Mouse (Mus musculus): ENCODE measurements at regions not wholly inside any gene's neighbourhood (a gene's known extent, or its start where the extent isn't known, plus 50 kb on each side); places are given as distances from the start of the nearest gene placed in this dataset.
"Not testable (repeated sequence)": the region's sequence is repeated elsewhere in the genome, so short reads cannot be mapped to it uniquely, and the experiment has no call there.

DNA sequence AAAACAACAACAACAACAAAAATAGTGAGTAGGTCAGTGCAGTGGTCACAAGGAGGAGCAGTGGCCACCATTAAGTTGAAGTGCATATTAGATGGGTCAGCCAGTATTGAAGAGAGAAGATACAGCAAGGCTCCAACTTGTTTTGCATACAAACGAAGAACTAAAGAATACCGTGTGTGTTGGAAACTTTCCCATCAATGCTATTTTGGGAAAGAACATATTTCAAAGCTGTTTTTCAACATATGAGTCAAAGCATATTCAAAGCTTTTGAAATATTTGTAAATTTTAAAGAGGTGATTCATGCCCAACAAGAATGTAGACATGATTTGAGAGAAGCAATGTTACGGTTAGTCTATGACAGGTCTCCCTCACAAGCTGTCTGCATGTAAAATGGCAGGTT lies 157.9 kb upstream of the Fer start:
- no peak for DNase-seq (ENCODE audit: low read depth, low spot score)

DNA sequence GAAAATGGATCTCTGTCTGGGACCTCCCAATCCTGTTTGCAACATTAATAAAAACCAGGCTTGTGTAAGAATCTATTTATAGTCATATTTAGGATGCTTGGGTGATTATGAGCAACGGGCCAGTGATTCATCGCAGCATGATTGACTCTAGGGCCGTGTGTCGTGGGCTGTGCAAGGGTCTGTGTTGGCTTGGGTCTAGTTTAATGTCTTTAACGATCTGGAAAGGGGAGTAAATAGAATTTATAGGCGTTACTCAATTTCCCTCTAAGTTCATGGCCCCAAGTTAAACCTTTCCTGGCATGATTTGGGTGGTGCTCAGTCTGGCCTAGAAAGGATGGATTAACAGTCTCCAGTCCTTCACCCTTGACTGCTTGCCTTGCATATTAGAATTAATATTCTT lies 149.9 kb upstream of the Fer start:
- no peak for DNase-seq (ENCODE audit: low read depth, low spot score)

DNA sequence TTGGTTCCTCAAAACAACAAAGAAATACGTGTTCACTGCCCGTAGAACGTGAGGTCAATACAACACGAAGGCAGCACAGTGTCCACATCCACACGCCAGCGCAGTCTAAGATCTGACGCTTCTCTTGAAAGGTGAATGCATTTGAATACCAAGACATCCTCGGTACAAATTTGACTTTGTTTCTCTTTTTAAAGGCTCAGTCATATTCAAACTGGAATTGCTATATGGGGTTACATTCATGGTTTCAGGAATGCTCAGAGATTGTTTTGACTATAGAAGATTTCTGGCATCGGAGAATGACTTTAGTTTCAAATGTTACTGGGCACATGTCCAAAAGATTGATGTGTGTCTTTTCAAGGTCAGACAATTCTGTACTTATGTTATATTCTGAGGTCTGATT lies 147.2 kb upstream of the Fer start:
- no peak for DNase-seq (ENCODE audit: low read depth, low spot score)

DNA sequence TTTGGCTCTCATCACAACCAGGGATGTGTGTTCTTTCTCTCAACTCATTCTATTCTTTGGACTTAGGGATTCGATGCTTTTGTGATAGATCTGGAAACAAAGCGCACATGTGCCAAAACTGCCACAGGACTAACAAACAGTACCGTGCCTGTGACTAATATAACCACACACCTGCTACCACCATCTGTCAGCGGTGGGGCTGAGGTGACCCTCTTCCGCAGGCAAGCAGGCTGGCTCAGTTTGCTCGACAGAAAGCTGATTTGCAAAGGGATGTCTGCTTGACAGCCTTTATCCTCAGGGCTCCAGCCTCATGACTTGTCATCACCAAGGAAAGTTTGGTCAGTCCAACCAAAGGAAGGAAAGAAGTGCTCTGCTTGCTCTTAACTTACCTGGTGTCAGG lies 146.7 kb upstream of the Fer start:
- no peak for DNase-seq (ENCODE audit: low read depth, low spot score)

DNA sequence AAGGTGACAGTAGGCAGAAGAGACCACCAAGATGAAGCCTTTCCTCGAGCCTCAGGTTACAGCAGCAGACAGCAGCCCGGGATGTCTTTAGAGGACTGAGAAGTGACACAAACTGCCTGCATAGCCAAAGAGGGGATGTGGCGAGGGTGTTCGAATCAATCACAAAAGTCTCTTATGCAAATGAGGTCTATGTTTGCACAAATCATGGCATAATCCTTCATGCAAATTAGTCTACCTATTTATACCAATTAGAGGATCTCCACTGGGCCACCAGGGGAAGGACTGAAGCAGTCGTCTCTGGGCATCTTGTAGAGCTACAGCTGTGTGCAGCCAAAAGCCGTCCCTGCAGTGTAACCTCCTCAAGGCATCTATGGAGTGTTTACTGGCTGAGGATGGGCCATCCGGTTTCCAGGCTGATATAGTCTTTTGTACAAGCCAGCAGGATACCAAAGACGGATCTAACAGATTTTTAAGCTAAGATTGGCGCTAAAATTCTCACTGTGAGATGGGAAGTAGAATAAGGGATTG lies 145.7 kb upstream of the Fer start:
- DNase-seq (ENCODE audit: low read depth, low spot score) = no peak

DNA sequence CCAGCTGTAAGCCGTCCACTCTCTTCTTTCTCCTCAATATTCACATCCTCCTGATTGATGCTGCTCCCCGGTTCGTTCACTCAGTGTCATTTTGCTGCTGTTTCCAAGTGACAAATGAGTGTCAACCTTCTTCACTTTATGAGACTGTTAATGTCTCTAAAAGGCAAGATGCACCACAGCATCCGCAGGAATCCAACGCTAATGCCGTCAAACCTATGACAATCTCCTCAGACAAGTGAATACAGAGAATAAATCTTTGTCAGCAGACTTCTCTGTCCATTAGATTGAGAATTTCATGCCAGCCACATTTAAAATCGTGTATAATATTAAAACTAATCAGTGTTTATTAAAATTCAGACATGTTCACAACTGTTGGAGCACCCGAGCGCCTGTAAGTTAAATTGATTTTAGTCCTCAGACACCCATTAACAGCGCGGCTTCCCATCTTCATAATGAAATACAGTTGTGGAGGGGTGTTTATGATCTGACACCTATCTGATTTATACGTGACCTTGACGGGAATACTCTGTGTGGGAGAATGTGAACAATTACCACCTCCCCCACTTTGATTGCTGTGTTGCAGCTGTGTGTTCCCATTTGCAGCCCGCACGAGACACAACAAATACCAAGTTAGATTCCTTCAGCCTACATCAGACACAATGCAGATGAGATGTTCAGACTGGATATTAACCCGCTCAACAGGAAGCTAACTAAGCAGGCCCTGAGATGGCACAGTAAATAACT lies 143.7 kb upstream of the Fer start:
- DNase-seq (ENCODE audit: low read depth, low spot score) = no peak

DNA sequence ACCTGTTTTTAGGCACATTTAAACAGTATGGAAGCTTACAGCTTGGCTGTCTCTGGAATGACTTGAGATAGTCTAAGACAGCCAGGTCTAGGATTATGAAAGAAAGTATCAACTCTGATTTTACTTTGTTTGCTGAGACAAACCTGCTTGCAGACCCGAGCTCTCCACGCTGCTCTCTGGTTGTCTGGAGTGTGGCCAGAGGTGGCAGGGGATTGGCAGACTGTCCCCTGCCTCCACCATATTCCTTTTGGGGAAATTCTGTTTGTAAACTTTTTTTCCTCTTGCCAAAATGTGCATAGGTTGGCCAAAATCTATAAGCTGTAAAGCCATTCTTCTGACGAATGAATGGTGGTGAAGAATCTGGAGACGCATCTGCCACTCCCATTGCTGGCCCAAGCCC lies 143.1 kb upstream of the Fer start:
- DNase-seq (ENCODE audit: low read depth, low spot score) = no peak

DNA sequence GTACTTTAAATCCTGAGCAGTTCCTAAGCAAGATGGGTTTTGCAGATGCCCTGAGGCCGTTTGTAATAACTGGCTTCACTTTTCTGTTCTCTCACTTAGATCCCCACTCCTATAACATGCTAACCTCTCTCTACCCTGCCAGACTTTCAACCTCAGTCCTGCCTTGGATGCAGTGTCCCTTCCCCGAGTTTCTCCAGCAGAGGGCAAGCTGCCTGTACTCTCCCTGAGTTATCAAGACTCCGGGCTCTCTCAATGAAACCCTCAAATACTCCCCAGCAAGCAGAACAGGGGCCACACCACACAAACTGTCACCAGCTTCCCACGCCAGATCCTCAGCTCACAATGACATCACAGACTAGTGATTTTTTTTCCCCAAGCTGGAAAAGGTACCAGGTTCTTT lies 142.0 kb upstream of the Fer start:
- DNase-seq (ENCODE audit: low read depth, low spot score) = peak; percentile 14

DNA sequence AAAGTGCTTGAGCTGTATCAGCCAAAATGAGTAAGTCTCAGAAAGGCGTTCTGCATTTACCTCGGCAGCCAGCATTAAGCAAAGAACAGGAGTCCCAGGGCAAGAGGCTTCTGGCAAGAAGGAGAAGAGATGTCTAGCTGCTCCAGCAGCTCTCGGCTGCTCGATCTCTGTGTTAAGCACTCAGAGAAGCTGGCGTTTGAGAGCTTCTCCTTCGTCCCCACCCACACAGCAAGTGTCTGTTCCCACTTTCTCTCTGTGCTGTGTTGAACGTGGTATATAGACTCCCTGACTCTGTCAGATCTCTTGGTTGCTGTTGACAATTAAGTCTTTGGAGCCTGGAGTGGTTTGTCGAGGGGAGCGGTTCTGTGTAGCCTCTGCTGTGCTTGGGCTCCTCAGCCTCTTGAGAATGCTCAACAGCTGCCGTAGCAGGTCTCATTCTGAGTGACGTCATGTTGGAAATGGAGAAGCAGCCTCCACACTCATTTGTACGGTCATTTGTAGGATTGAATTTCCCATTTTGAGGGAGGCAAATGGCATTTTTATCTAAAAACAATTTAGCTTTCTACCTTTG lies 140.3 kb upstream of the Fer start:
- DNase-seq (ENCODE audit: low read depth, low spot score) = no peak

DNA sequence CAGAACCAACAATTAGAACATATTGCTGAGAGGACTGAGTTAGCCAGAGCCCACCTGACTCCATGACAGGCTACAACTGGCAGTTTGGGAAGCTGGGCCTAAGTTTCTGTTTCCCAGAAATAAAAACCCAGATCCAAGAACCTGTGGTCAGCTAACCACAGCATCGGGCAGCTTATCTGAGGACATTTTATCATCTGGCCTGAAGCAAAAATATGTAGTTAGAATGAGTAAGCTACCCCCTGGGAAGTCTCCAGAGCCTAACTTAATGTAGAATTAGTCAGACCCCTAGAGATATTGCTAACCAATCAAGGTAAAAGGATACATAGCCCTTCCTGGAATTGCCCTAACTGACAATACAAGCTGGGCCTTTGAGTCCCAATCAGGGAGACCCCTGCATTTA lies 124.7 kb upstream of the Fer start:
- no peak for DNase-seq (ENCODE audit: low read depth, low spot score)

DNA sequence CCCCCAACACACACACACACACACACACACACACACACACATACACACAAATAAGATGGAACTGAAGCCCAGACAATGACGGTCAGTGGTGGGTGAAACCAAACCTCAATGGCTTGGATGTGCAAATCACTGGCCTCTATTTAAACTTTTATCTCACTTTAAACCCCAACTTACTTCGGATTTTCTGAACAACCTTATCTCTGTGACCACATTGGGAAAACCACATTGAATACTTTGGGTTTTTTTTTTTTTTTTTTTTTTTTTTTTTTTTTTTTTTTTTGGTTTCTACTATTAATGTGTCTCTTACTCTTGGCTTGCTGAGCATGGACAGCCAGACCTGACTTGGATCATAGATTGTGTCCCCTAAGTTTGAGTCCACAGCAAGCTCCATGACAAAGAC lies 123.2 kb upstream of the Fer start:
- DNase-seq (ENCODE audit: low read depth, low spot score) = no peak

DNA sequence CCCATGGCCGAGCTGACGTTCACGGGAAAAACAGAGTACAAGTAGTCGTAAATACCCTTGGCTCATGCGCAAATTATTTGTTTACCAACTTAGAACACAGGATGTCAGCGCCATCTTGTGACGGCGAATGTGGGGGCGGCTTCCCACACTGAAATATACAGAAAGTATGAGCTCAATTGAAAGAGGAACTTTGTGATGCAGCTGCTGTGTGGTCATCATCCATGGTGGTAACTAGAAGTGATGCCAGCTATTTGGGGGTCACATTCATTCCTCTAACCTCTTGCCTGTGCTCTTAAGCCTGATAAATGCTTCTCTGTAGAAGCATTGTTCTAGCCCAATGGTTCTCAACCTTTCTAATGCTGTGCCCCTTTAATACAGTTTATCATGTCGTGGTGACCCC lies 113.6 kb upstream of the Fer start:
- not testable (repeated sequence) for DNase-seq (ENCODE audit: low read depth, low spot score)

DNA sequence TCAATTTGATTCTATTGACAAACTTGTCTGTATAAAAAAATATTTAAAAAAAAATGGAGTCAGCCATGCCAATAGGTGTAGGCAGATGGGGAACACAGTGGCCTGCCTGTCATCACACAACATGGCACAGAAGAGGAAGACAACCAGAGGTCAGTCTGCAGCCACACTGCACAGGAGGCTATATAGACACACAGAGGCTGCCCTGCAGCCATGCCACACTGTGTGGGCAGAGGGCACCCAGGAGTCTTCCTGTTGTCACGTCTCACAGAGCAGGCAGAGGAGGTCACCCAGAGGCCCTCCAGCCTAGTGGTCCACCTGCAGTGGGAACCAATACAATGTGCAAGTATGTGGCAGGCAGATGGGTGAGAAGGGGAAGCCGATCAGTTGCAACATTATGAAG lies 108.5 kb upstream of the Fer start:
- no peak for DNase-seq (ENCODE audit: low read depth, low spot score)

DNA sequence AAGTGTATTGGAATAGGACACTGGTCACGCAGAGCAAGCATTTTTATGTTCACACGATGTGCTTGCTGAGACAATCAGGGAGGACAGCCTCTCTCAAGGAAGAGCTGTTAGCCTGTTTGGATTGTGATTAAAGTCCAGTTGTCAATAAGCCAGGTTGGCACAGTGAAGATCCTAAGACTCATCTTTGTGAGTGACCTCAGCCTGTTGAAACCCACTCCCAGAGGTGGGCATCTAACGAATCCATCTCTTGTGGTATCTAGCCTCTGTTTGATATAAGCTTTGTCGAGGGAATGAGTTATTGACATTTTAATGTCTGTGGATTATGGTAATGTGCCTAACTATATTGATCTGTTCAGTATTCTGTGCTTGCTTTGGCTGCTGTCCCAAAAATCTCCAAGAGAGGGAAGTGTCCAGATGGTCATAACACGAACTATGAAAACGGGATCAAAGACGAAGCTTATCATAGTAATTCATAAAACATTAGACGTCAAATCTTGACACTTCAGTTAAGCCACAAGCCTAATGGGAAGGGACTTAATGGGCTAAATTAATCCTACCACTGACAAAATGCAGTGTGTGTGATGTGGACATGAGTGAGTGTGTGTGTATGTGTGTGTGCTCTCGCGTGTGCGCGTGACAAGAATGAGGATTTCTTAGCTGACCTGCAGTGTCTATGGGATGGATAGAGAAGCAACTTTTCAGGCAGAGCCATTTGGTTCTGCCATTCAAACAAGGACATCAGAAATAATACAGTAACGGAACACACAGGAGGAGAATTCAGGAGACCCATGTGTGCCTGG lies 104.8 kb upstream of the Fer start:
- DNase-seq (ENCODE audit: low read depth, low spot score) = no peak

DNA sequence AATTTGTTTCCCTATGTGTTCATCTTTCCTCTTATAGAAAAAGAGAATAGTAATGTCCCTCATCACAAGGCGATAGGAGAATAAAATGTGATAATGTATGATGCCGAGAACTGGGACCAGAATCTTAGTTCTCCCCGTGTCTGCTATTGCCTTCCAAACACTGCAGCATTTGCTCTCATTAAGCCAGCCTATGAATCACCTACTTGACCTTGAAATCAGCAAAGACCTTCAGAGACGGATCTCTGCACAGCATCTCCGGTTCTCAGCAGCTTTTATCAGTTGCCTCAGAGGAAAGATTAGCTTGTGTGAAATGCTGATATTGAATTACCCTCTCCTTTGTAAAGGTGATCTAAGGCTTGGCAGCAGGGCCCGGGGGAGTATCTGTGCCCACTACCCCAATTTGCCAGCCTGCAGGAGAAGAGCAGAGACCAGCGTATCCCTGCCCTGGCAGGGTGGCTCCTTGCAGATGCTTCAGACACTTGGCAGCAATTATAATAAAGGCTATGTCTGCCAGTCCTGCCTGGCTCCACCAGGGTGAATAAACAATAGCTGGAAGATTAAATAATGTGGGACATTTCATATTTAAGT lies 104.0 kb upstream of the Fer start:
- no peak for DNase-seq (ENCODE audit: low read depth, low spot score)

DNA sequence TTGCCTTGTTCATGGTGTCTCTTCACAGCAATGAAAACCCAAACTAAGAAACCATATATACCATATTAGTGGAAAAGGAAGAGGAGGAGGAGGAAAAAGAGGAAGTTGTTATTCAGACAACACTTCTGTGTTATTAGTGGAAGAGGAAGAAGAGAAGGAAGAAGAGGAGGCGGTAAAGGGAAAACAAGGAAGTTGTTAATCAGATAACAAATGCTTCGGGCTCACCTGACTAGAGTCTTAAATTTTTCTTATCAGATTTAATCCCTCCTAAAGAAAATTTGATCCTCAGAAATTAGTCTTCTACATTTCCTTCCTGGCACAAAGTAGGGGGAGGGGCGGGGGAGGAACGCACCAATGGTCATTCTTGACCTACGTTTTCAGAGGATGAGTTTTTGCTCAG lies 101.8 kb upstream of the Fer start:
- no peak for DNase-seq (ENCODE audit: low read depth, low spot score)

DNA sequence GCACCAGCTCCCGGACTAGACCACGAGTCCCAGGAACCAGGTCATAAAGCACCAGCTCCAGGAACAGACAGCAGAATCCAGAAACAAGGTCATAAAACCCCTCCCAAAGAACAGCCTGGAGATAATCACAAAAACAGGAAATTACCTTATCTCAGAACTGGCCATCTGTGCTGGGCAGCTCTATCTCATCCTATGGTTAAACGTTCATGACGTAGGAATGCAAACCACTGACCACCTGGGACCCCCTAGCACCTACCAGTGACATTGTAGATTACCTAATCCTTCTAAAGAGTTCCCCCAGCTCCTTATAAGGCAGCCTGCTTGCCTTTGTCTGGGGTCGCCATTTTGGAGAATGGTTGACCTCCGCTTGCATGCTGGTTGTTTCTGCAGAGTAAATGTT lies 91.8 kb upstream of the Fer start:
- no peak for DNase-seq (ENCODE audit: low read depth, low spot score)

DNA sequence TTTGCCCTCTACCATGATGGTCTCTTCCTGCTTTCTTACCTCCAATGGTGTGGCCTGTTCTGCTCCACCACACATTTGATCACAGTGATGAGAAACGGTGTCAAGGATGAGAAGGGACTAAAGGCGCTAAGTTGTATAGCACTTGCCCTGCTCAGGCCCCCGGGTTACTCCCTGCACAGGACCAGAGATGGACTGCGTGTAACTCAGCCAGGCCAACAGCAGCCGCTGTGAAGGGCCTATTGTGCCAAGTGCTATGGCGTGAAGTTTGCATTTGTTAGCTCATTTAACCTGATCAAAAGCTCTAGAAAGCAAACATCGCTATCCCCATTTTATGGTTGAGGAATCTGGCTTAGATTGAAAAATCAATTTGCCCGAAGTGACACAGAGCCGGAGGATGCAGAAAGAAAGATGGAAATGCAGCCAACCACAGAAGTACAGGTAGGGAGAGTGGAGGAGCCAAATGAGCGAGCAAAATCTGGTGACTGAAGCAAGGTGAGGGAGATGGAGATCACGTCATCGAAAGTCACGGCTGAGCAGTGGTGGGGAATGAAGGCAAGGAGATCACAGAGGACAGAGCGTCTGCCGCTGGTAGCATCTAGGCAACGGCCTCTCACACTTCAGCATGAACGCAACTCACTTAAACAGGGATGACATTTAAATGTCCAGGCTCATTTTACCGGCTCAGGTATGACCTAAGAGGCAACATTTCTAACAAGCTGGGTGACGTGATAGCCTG lies 78.3 kb upstream of the Fer start:
- no peak for DNase-seq (ENCODE audit: low read depth, low spot score)

DNA sequence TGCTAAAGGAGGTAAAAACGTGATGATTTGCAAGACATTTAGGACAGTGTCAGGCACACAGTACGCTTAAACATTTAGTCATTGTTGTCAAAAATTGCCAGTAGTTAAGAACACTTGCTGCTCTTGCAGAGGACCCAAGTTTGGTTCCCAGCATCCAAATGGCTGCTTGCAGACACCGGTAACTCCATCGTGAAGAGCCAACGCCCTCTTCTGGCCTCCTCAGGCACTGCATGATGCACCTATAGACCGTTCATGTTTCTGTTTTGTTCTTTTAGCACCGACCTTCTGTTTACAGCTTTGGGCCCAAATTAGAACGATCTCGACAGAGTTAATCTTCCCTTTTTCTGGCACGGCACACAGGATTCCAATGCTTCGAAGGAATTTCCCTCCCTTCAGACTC lies 76.4 kb upstream of the Fer start:
- DNase-seq (ENCODE audit: low read depth, low spot score) = peak; percentile 57

DNA sequence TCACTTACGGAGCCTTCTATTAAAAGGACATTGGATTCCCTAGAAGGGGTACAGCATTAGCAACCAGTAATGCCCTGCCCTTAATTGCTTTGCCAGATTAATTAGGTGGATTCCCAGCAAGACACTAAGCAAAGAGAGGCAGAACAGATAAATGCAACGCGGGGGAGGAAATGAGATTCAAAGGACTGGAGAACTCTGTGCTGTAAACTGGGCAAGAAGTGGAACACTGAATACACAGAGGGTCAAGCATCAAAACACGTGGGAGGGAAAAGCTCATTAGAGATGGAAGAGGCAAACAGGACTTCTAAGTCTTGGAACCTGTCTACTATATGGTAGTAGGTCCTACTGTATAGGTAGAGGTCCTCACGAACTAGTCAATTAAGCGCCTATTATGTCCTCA lies 68.5 kb upstream of the Fer start:
- DNase-seq (ENCODE audit: low read depth, low spot score) = no peak

DNA sequence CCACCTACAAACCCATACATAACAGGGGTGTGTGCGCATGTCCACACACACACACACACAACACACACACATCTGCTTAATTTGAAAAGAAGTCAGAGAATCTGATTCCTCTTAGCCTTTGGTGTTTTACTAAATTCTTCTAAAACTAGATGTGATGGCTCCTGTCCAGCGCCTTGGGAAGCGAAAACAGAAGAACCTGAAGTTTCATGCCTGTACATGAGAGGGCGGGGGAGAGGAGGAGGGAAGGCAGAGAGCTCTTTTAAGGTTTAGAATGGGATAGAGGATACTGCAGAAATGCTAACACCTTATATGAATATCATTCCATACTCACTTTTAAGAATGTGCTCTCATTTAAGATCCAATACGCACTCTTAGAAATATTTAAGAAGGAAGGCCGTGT lies 64.5 kb upstream of the Fer start:
- DNase-seq (ENCODE audit: low read depth, low spot score) = no peak

Measured in ES-CJ7 (cell line).